Mouse (Mus musculus) frontal cortex, postnatal 25 days (tissue): Measurements from ENCODE around the gene Sdr42e1.

Source experiments
- DNase-seq, 2 experiments: peaks; one replicate each; pipeline ENCODE4 v3.0.0; 2022; ENCODE audit warnings: low spot score in 2 of 2

Gene Sdr42e1

DNA sequence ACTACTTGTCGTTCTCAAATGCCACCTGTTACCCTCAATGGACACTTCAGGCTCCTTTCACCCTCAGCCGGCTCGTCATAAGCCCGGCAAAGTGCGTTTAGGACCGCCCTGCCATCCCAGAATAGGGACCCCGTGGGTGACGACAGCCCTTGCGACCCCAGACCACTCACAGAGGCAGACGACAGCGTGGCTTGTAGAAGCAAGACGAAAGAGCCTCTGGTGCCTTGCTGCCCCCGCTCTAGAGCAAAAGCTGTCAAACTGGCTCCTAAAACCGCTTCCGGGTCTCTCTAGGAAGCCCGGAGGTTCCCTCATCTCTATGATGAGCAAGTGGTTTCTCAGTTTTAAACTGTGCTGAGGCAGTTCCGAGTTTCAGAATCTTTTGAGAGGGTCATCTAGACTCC lies at the start of gene Sdr42e1:
Gene Sdr42e1 (minus strand): TSS at position 260 of the 401 bp plus-strand sequence.
- DNase-seq: peak; percentile 13 to 36

DNA sequence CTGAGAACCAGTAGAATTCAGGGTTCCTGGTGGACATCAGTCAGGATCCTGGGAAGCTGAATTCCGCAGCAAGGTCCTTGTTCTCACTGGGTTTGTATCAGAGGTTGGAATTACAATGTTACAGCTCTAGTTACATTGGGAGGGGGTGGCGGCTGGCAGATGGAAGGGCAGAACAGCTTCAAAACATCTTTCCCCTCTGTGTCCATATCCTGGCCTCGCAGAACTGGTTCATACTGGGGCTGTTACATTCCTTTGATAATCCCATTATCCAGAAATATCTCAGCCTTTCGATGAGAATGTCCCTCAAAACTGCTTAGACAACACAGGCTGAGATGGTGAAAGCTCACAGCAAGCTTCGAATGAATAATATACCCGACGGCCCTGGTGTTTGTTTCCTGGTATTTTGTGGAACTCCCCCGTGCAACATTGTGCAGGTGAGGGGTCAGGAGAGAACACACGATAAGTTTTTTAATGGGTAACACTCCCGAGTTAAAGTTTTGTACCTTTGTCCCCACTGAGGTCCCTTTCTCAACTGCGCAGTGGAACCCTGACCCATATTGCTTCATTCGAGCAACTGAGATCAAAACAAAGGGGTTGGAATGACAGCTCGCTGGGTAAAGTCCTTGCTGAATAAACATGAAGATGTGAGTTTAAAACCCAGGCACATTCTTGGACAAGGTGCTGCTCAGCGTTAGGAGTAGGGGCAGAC lies 44.8 kb upstream of the Sdr42e1 start:
- no peak for DNase-seq

DNA sequence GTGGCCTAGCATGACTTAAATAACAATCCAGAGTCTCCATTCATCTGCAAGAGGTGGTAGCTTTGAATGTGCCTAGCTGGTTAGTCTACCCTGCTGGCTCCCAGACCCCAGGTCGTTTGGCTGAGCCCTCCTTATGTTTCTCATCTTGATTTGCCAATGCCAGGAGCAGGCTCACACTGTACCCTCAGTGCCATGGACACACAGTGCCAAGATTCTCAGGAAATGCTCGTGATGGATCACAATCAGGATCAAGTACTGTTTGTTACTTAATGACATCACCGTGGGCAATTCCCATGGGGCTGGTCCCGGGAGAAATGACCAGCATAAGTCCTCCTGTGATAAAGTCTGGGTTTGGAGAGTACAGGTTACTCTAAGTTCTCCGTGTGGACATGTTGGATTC lies 42.4 kb upstream of the Sdr42e1 start:
- no peak for DNase-seq

DNA sequence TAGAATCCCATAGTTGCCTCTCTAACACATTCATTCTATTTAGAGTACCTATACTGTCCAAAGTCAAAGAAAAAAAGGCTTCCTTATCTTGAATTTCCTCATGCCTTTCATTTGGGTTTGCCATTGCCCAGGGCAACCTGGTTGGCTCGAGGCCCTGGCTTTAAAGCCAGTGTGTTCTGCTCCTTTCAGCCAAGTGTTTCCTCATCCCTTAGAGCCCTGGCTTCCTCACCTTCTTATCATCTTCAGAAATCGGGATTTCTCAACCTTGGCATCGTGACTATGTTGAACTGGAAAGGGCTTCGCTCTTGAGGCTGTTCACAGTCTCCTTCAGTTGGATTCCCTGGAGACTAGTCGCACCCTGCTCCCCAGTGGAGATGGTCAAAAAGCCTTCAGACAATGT lies 41.1 kb upstream of the Sdr42e1 start:
- no peak for DNase-seq

DNA sequence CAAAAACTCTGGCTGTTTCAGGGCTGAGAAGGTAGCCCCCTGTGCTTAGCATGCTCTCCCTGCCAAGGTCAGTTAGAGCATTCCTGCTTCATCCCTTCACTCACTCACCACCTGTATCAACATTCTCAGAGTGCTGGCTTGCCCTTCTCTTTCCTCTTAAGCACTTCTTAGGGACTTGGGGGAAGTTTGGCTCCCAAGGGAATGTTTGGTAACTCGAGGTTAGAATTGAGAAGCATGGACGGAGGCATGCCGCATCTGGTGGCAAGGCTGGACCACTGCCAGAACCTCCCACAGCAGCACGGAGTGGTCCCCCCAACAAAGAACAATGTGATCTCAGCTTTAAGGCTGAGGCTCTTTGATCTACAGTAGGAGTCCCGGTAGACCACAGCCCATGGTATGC lies 38.7 kb upstream of the Sdr42e1 start:
- DNase-seq: no peak

DNA sequence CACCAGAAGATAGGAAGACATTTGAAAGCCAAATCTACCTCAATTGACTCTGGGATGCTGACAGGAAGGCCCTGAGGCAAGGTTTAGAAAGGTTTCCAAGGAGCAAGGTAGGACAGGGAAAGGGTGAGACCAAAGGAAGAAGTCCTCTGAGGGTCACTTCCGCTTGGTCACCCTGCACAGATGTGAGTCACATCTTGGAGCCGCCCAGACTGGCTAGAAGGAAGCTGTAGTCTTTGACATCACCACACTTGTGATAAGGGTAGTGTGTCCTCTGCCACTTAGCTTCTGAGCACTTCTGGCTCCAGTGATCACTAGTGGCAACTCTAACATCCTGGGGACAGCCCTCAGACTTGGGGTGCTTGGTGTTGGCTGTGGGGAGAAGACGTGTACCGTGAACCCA lies 32.7 kb upstream of the Sdr42e1 start:
- DNase-seq: no peak

DNA sequence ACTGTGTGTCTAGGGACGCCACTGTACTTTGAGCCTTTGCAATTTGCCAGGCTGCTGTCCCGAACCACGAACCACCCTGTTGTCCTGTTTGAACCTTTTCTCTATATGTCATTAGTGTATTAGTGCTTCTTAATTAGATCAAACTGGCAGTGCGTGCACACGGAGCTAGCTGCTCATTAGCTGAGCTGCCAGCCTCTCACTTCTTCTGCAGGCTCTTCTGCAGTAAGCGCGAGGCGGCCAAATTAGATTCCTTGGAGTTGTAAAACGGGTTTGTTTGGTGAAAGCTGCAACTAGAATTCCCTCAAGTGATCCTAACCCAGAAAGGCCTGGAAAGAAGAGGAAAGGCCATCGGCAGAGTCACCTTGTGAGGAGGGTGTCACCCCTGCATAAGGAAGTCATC lies 29.2 kb upstream of the Sdr42e1 start:
- no peak for DNase-seq

DNA sequence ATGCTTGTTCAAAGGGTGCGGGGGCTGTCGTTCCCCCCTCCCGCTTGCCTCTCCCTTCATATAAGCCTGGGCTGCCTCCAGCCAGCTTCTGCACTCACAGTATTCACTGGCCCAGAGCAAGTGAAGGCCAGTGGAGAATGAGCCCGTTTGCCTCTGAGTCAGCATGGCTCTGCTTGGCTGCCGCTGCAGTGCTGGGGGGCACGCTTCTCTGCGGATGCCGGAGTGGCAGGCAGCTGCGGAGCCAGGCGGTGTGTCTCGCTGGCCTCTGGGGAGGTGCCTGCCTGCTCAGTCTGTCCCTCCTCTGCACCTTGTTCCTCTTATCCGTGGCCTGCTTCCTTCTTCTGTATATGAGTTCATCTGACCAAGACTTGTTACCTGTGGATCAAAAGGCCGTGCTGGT lies 28.4 kb upstream of the Sdr42e1 start, which contains the start of gene Hsd17b2:
Gene Hsd17b2 (plus strand): TSS at position 46 of the 400 bp plus-strand sequence.
- no peak for DNase-seq

DNA sequence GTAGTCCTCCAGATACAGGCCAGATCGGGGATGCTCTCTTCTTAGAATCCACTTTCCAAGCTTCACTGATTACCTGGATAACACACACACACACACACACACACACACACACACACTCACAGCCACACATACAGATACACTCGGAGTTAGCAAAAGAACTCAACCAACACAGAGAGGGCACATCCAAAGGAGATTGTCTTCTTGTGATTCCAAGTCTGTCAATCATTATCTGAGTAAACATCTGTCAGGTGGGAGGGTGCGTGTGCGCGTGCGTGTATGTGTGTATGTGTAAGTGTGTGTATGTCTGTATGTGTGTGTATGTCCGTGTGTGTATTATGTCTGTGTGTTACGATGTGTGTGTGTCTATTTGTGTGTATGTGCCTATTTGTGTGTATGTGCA lies 27.8 kb upstream of the Sdr42e1 start:
- no peak for DNase-seq

DNA sequence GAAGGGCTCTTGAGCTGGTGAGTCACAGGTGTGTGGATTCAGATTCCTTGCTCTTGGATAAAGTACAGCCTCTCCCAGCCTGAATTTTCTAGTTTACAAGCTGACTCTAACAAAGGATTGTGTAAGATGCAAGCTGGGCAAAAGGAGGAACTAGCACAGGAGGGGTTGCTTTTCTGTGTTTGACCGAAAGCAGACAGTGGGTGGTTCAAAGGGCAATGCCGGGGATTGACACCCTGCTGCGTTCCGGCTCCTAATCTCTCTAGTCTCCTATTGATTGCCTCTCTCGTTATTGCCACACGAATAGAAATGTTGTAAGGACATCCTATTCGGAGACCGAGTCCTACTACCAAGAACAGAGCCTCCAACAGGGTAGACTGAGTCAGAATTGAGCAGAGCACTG lies 27.2 kb upstream of the Sdr42e1 start:
- no peak for DNase-seq

DNA sequence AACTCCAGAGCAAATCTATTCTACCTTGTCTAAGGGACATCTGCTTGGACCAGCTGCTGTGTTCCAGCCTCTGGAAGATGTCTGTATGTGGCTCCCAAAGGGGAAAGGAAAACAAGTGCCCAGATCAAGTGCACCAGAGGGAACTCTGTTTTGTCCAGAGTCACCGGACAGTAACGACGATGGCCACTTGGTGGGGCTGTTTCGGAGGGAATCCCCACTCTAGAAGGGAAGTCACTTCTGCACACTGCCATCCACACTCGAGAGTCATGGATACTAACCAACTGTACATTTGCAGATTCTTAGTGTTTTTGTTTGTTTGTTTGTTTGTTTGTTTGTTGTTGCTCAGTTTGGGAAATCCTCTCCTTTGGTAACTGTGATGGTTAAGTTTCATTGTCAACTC lies 23.8 kb upstream of the Sdr42e1 start:
- DNase-seq: no peak

DNA sequence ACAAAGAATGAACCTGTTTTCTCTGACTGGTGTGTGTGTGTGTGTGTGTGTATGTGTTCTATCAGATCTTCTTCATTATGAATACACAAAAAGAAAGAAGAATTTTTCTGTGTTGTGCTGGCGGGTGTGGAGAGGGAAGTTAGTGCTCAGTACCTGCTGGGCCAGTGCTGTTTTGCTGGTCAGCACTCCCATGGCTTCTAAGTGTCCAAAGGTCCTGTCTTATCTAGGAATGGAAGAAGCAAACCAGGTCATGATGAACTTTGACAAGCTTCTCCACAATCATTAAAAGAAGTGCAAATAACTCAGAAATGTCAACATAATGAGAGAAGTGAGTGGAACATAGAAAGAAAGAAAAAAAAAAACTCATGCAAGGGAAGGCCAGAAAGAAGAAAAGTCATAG lies 22.1 kb upstream of the Sdr42e1 start:
- DNase-seq: no peak

DNA sequence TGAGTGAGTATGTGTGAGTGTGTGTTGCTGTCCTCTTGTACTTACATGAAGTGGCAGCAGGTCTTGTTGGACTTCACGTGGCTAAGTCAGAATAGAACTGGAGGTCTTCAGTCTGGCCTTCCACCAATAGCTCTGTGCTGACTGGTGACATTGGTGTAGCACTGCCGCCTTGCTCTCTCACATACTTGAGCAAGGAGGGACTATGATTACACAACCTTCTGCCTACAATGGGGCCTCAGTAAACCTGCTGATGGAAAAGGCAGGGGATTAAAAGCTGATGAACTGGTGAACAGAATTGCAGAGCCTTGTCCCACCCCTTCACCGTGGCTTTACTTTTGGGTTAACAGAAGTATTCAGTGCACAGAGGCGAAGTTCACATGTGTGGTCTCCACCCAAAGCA lies 18.6 kb upstream of the Sdr42e1 start:
- no peak for DNase-seq

DNA sequence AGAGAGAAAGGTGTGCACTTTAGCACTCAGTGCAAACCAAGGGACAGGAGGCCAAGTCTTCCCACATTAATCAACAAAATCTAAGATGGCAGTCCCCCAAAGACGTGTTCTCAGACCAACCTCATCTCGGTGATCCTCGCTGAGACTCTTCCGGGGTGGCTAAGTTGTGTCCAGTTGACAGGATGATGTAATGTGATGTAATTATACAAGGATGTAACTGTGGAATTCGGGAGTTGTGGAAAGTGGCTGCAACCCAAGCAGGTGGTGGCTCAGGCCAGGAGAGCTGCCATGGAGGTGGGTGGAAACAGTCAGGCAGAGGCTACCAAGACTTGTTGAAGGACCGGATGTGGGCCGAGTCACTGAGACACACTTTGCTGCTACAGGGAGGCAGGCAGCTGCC lies 14.4 kb upstream of the Sdr42e1 start:
- no peak for DNase-seq

DNA sequence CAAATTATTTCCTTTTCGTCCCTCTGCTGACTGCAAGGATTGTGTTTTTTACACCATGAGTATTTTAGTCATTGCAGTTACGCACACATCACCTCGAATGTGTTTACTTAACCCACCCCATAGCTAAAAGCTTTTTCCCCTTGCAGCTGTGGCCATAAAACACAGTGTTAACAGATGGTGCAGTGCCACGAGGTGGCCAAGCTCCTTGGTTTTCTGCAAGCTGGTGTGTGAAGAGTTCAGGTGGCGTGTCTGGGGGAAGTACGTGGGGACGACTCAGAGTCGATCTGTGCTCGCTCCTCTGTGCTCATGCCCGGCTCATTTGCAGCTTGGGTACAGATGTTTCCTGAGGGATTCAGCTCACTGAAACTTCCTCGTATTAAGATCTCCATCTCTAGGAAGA lies 11.0 kb upstream of the Sdr42e1 start:
- DNase-seq: no peak

DNA sequence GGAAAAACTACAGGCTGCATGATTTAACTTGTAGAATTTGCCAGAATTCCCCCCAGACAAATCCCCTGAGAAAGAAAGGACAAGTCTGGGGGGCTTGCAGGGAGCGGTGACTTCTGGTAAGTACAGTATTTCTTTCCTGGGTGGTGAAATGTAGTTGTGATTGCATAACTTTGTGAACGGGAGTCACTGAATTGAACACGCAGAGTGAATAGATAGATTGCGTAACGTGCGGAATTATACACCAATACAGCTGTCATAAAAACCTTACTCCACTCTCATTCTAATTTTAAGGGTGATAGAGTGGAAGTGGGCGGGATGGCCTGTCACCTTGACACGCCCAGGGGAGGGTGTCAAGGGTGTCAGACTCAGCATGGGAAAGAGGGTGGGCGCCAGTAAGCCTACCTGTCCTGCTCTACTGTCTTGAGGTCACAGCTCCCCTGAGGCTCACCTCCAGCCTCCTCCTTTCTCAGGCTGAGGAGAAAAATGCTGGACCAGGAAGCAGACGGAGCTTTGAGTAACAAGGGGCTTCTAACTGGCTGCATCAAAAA lies 10.5 kb upstream of the Sdr42e1 start:
- DNase-seq: no peak

DNA sequence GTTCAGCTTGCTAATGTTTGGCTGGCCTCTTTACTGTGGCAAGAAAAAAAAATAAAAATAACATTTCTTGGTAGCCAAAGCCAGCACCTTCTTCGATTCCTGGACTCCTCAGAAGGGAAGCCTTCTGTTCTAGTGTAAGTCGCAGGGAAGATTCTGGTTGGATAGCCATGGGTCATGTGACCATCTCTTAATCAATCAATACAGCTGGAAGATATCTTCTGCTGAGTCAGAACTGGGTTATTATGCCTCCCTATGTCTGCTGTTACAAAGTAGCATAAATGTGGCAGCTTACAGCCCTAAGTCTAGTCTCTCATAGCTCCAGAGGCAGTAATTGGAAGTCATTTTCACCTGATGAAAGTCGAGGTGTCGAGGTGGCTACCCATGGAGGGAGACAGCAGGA lies 5.2 kb upstream of the Sdr42e1 start:
- no peak for DNase-seq

DNA sequence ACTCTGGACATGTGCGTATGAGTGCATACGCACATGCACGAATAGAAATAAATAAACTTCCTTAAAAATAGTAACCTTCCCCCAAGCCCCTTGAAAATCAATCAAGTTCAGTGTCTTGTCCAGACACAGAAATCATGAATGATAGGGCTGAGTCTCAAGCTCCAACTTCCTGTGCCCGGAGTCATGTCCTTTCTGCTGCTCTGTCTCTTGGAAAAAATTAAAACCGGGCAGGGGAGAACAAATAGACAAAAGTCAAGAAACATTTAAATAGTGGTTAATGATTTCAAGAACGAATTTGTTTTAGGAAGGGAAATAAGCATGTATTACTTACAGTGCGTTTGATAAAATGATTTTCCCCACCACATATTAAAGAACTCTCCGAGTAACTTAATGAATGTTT lies 3.5 kb upstream of the Sdr42e1 start:
- no peak for DNase-seq

DNA sequence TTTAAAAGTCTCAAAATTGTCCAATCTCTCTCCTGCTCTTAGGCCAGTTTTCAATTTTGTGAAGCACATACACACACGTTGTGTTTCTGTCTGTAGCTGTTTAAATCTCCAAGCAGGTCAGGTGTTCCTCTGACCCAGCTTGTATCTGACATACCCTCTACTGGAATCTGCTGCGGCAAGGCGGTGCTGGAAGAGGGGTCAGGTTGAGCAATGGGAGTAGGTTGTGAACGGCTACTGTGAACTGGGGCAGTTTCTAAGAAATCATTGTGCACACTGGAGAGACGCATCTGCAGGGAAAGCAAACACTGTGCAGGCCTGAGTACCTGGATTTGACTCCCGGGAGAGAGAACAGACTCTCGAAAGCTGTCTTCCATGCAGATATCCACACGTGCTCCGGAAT lies 3.0 kb upstream of the Sdr42e1 start:
- no peak for DNase-seq

DNA sequence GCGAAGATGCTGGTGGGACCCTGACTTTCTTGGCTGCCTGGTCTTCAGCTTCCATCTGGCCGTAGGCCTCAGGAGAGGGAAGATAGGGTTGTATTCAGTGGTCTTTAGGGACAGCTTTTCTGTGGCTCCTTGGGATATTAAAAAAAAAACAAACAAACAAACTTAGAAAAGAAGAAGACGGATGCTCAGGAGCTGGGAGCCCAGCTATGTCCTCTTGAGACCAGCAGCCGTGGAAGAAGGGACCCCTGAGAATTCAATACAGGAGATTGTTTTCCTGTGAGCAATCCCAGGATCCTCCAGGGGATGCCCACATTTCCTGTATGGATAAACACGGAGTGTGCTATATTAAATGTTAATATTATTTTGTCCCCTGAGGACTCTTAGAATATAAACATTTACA lies 1.7 kb upstream of the Sdr42e1 start:
- no peak for DNase-seq

DNA sequence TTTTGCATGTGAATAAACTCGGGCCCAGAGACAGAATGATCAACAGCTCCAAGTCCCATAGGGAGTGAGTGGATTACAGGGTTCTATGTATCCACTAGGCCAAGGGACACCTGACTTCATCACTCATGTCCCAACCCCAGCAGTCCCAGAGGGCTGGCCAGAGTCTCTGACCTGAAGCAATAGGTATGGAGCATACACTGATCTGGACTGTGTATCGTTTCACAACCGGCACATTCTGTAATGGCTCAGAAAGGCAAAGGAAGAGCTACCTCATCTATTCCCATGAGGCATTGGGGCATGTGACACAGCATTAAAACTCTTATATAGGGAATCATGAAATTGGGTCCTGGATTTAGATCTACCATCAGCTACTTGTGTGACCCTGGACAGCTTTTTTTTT lies 931 bp downstream of the Sdr42e1 start:
- no peak for DNase-seq

DNA sequence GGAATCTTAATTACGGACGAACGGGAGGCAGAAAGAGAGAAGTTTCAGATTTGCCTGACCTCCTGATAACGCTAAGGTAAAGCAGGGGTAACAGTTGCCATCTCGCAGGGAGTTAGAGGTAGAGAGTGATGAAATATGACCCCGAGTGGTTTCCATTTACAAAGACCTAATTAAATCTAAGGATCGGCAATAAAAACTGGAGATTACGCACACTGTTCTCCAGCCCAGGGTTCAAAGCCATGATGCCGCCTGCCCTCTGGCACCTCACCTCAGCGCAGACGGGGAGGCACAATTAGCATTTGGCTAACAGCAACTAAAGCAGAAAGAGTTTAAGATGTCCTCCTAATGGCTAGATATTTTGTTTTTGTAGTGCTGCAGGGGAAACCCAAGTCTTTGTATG lies 3.0 kb downstream of the Sdr42e1 start:
- DNase-seq: no peak

DNA sequence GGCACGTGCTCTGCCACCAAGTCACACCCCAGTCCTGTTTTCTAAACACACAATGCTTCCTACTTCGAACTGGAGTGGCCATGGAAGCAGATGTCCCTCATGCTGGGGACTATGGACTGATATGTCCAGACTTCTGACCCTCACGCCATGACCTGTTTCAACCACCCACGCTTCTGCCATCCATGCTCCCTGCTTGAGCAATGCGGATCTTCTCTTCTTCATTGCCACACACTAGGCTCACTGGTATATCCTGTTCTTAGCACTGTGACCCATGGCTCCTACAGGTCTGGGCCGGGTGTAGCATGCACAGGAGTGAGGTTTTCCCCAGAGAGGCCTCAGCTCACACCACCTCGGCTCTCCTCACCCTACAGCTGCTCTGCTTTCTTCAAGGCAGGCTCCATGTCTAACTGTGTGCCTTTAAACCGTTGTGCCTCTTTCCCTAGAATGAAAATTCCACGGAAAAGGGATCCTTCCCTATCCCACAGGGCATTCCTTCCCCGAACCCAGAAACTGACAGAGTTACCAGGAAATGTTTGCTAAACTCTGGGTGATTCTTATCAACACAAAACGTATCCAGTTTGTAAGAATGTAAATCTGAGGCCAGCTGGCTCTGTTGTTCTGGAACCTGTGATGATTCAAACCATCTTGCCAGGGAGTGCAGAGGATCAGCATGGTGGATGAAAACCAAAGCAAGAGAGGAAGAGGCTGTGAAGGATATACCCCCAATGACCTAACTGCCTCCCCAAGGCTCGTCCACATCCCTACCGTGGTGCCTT lies 6.0 kb downstream of the Sdr42e1 start:
- no peak for DNase-seq
